Mouse (Mus musculus) layer of hippocampus, postnatal 10 days (tissue): ENCODE data around the gene Ap1m1. TPM values are rescaled to one million over a fixed set of nuclear protein-coding genes. Genes with fewer than 3 reads are reported as not detected.

Experiments used
- DNase-seq, 2 experiments: peaks; one replicate each; pipeline ENCODE4 v3.0.0; 2021; ENCODE audit warnings: low spot score in 2 of 2
- long read RNA-seq: library from polyadenylated mRNA; stranded (forward); transcript quantifications from one replicate; pipeline ENCODE4 v2.0.0, GENCODE M21; 2023
- total RNA-seq, 2 experiments: library from RNA; stranded (reverse); gene quantifications; 2 replicates each; pipeline ENCODE4 v1.2.3; 2021

The Ap1m1 gene
- 100 to 1,000 TPM; 108 to 109 TPM for total RNA-seq
- long read RNA-seq, transcript Ap1m1-201 (12 exons, 2,084 nt) = major isoform, 139 of 174 reads
- long read RNA-seq, partial matches to known transcripts = 17 of 174 reads
- long read RNA-seq, other reads (novel, unspliced or antisense) = 18 of 174 reads

DNA sequence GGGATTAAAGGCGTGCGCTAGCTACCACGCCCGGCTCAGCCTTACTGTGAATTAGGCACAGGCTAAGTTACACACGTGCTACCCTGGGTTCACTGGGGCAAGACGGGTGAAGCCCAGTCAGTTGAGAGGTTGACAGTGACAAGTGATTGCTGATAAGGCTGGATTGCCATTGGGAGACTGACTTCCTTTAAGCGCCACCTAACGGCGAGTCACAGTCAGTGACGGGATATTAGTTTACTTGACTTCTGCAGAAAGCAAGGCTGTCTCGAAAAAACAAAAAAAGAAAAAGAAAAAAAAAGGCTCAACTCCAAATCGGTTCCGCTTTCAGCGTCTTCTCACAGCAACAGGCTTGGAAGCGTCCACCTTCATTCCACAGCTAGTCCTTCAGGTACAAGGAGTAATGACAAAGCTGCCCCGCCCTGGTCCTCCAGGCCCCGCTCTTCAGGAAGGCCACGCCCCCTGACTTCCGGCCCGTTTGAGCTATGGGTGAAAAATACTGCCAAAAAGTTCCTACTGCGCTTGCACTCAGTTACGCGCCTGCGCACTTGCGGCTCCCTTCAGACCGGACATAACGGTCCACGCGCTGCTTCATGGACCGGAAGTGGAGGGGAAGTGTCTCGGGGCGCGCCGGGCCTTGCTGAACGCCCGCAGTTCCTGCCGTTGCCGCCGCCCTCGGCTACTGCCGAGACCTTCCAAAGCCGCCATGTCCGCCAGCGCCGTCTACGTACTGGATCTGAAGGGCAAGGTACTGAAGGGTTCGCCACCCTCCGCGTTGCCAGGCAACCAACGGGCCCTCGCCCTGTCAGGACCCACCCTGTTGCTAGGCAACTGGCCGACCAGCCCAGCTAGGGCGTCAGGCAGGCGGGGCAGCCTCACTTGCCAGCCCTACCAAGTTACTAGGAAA, at the start of gene Ap1m1:
TSS of gene Ap1m1 (plus strand) at position 520 of the 904 bp plus-strand sequence.
- peak; percentile 93 to 97 for DNase-seq

DNA sequence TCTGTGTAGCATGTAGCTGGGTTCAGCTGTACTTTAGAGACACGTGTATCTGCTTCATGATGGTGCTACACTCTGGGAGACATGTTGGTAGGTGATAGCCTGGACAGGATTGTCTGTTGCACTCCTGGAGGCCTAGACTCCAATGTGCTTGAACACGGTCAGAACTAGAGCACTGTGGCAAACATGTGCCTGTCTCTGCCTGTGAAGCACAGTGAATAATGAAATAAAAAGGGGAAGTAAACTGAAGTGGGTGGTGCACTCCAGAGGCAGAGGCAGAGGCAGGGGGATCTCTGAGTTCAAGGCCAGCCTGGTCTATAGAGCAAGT, 49.6 kb upstream of the Ap1m1 start:
- no peak for DNase-seq

GRCm38 (mm10) chr8:72192065-72192464, 47.8 kb upstream of the Ap1m1 start:
- DNase-seq = no peak

DNA sequence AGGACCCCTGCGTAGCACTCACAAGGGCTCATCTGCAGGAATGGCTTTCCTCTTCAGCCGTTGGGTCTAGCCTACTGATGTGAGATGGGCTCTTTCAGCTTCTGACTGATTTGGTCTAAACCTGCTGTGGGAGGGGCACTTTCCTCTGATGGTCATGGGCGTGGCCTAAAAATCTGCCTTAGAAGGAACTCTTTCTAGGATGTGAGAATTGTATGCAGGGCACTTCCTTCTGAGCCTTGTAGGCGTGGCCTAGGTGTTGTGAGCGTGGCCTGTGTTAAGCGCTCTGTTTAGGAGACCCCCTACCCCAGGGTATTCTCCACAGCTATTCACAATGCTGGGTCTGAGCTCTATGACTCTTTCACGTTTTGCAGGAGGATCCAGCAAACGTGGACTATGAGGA, 41.8 kb upstream of the Ap1m1 start:
- DNase-seq = no peak

GRCm38 (mm10) chr8:72208582-72208981, 31.2 kb upstream of the Ap1m1 start:
- DNase-seq = no peak

GRCm38 (mm10) chr8:72210222-72210621, 29.6 kb upstream of the Ap1m1 start:
- DNase-seq = no peak

- DNase-seq = no peak
Measured at GRCm38 (mm10) chr8:72210710-72211109, 29.1 kb upstream of the Ap1m1 start.

- DNase-seq = no peak
Measured at GRCm38 (mm10) chr8:72211846-72212245, 28.0 kb upstream of the Ap1m1 start.

DNA sequence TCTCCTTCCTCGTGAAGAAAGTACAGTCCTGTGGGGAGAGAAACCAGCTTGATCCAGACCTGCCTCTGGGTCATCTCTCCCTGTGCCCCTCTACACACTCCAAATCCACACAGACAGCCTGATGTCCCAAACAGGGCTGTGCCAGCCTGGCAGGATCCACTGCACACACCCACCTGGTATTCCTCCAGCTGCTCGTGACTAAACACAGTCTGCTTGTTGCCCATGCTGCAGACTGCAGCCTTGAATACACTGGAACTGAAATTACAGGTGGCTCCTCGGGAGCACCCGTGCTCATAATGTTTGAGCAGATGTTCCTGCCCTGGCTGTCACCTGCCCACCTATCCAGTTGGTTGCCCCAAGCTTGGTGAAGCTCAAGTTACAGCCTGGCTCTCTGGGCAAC, 27.1 kb upstream of the Ap1m1 start, which contains the start of gene Cib3:
TSS of gene Cib3 (minus strand) at position 87 of the 400 bp plus-strand sequence.
- DNase-seq = peak in 1 of 2 experiments; percentile 28

DNA sequence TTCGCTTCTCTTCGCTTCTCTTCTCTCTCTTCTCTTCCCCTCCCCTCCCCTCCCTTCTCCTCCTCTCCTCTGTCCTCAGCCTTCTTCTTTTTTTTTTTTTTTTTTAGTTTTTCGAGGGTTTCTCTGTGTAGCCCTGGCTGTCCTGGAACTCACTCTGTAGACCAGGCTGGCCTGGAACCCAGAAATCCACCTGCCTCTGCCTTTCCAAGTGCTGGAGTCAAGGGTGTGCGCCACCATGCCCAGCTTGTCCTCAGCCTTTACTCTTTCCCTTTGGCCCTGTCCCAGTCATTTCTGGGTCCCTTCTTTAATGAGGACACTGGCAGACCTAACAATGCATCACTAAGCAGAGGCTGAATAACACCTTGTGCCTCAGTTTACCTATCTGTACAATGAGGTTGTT, 26.3 kb upstream of the Ap1m1 start, which contains the start of gene Gm11034:
TSS of gene Gm11034 (minus strand) at position 101 of the 400 bp plus-strand sequence.
- DNase-seq = no peak

- DNase-seq = no peak
Measured at GRCm38 (mm10) chr8:72215060-72215459, 24.8 kb upstream of the Ap1m1 start.

- no peak for DNase-seq
Measured at GRCm38 (mm10) chr8:72215871-72216270, 23.9 kb upstream of the Ap1m1 start.

GRCm38 (mm10) chr8:72218781-72219540, 20.9 kb upstream of the Ap1m1 start:
- DNase-seq = no peak

DNA sequence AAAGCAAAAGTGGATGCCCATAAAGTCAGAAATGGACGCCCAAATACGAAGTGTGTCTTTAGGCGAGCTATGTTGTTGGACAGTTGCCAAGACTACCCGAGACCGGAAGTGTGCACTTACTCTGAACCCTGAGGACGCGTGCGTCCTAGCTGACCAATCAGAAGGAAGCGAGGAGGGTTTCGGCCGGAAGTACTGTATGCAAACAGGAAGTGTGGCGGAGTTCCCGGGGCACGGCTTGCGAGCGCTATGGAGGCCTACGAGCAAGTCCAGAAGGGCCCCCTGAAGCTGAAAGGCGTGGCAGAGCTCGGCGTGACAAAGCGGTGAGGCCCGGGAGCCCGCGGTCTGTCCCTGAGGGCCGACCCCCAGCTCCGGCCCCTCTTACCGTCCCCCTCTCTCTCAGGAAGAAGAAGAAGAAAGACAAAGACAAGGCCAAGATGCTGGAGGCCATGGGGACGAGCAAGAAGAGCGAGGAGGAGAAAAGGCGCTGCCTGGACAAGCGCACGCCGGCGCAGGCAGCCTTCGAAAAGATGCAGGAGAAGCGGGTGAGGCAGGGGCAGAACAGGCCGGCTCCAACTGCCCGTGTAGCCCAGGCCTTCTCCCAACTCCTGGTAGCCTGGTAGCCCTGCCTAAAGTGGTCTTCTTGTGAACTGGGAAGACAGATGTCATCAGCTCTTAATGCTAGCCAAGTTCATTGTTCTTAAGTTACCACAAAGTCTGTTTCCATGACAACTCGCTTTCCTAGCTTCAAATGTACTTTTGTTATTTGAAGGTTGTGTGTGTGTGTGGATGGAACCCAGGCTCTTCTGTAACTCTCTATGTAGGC, 20.1 kb upstream of the Ap1m1 start, which contains the start of gene Fam32a:
TSS of gene Fam32a (plus strand) at position 190 of the 823 bp plus-strand sequence.
- DNase-seq = peak; percentile 80 to 82

- no peak for DNase-seq
Measured at GRCm38 (mm10) chr8:72220758-72221157, 19.1 kb upstream of the Ap1m1 start.

DNA sequence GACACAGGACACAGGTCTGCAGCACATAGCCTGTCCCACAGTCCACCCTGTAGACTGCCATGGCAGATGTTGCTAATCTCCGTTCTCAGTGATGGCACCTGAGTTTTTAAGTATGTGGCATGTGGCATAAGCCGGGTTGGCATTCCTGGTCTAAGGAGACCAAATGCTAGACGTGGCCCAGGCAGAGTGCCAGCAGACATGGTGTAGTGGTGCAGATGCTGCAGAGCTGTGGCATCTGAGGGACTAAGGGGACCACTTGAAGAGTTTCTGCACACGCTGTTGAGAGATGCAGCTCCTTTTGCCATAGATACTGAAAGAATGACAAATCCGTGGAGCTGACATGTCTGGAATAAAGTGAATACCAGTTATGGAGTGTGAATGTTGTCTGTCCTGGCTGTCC, 17.2 kb upstream of the Ap1m1 start:
- DNase-seq = no peak

GRCm38 (mm10) chr8:72240403-72240763, 565 bp downstream of the Ap1m1 start:
- no peak for DNase-seq

GRCm38 (mm10) chr8:72240951-72241350, 1.1 kb downstream of the Ap1m1 start:
- no peak for DNase-seq

GRCm38 (mm10) chr8:72242226-72242625, 2.4 kb downstream of the Ap1m1 start:
- no peak for DNase-seq

- DNase-seq = no peak
Measured at GRCm38 (mm10) chr8:72244610-72245009, 4.8 kb downstream of the Ap1m1 start.
